ENCODE assay signal across 19 mouse cellular contexts in the genomic region with DNA sequence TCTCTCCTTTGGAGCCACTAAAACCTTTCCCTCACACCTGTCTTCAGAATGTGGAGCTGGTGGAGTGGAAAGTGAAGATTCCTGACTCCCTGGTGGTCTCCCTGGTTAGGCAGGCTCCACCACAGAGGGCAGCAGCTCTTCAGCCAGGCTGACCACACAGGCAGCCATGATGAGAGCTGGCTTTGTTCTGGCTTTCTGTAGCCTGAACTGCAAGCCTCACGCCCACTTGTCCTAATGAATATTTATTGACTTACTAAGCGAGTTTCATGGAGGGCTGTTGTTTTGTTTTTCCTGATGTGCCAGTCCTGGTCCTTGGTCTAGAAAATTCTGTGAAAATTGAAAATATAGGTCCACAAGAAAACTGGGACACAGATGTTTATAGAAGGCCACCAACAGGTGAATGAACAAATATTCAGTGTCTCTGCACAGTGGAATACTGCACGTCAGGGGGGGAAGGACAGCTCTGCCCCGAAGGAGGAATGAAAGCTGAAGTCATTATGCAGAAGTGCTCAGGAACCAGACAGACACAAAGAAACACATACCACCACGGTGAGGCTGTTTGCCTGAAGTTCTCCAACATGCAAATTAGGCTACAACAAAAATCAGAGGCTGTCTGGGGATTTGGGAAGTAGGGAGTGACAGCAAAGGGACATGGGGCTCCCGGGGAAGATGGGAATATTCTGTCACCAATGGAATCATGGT. TPM values are rescaled to one million over a fixed set of nuclear protein-coding genes. Genes with fewer than 3 reads are reported as not detected.
DNase-seq lines count a peak whose midpoint lies in the region; ATAC-seq lines count a peak whose summit lies in the region.
"Had no signal": no experiment of that assay in that cellular context is flagged by ENCODE, and none has a peak within 500 bp of the region (broad histone marks: within the 10 kb centered on the region; RNA-seq: fewer than 3 reads in every experiment).

No protein-coding gene starts in this region.

- peak; percentile 41 for DNase-seq in intestine, embryonic 14.5 days (ENCODE audit: low spot score)
- peak; percentile 74 for DNase-seq in embryo, embryonic 11 days
- DNase-seq in retina, postnatal 1 day, result peak; percentile 82
- DNase-seq in right cerebral cortex, postnatal 25 days, result no peak
- DNase-seq: adrenal gland, postnatal 36 days; cerebellum, postnatal 36 days; gastrocnemius, adult 2 months; heart, adult 18-20 months; kidney, postnatal 36 days; liver; lung, embryonic 14.5 days; spleen, adult 18-20 months; thymus, postnatal 4 days had no signal

- 38% methylated on average over 6 of the region's 6 CpGs for WGBS in intestine, embryonic 14.5 days
- 41% methylated on average over 6 of the region's 6 CpGs for WGBS in intestine, embryonic 15.5 days
- WGBS in limb, embryonic 12.5 days, result 32% methylated on average over 6 of the region's 6 CpGs
- 31% methylated on average over 6 of the region's 6 CpGs for whole genome bisulfite sequencing in kidney, embryonic 15.5 days

- no peak for ATAC-seq in intestine, embryonic 14.5 days (replicated peaks; ENCODE audit: low FRiP score, low TSS enrichment, low read depth)
- ATAC-seq in intestine, embryonic 15.5 days, result no peak
- no peak for ATAC-seq in limb, embryonic 12.5 days (ENCODE audit: insufficient number of reproducible peaks, insufficient read depth, low FRiP score, low TSS enrichment, low read depth)
- no peak for ATAC-seq in kidney, embryonic 15.5 days (replicated peaks; ENCODE audit: low FRiP score)
- ATAC-seq: intestine, postnatal 0 days had no signal

- H3K4me2 ChIP-seq in intestine, embryonic 14.5 days (ENCODE audit: low read length), result no peak overlapping the region
- H3K4me2 ChIP-seq in intestine, embryonic 15.5 days (replicated peaks), result no peak overlapping the region
- H3K4me2 ChIP-seq in limb, embryonic 12.5 days, result no peak overlapping the region
- H3K4me2 ChIP-seq in kidney, embryonic 15.5 days, result no peak overlapping the region
- H3K4me2 ChIP-seq: lung, embryonic 14.5 days had no signal

- H3K27me3 ChIP-seq in intestine, embryonic 14.5 days (replicated peaks; ENCODE audit: control insufficient read depth, insufficient read depth, low read length), result no peaks in the 10 kb centered on the region
- H3K27me3 ChIP-seq in intestine, embryonic 15.5 days (replicated peaks), result no peaks in the 10 kb centered on the region
- H3K27me3 ChIP-seq in limb, embryonic 12.5 days, result no peaks in the 10 kb centered on the region
- H3K27me3 ChIP-seq in kidney, embryonic 15.5 days, result no peaks in the 10 kb centered on the region

- H3K9me3 ChIP-seq in intestine, embryonic 14.5 days (ENCODE audit: control insufficient read depth, low read length), result no peaks in the 10 kb centered on the region
- H3K9me3 ChIP-seq in intestine, embryonic 15.5 days, result no peaks in the 10 kb centered on the region
- H3K9me3 ChIP-seq in limb, embryonic 12.5 days, result peaks cover 4% of the 10 kb centered on the region; the same call in 1 of the 2 replicates
- H3K9me3 ChIP-seq in kidney, embryonic 15.5 days (replicated peaks), result no peaks in the 10 kb centered on the region

- no peaks in the 10 kb centered on the region for H3K4me1 ChIP-seq in intestine, embryonic 14.5 days (replicated peaks; ENCODE audit: control insufficient read depth, insufficient read depth, low read length)
- no peaks in the 10 kb centered on the region for H3K4me1 ChIP-seq in intestine, embryonic 15.5 days (replicated peaks)
- H3K4me1 ChIP-seq in limb, embryonic 12.5 days (replicated peaks), result peaks cover 6% of the 10 kb centered on the region
- H3K4me1 ChIP-seq in kidney, embryonic 15.5 days, result no peaks in the 10 kb centered on the region

- no peak overlapping the region for H3K27ac ChIP-seq in intestine, embryonic 14.5 days (ENCODE audit: low read depth)
- H3K27ac ChIP-seq in intestine, embryonic 15.5 days, result no peak overlapping the region
- H3K27ac ChIP-seq in limb, embryonic 12.5 days, result peak overlapping the region; percentile 18; the same call in 1 of the 2 replicates
- no peak overlapping the region for H3K27ac ChIP-seq in kidney, embryonic 15.5 days
- H3K27ac ChIP-seq: gastrocnemius, adult 2 months had no signal

- H3K9ac ChIP-seq in intestine, embryonic 14.5 days (ENCODE audit: low read length), result no peak overlapping the region
- no peak overlapping the region for H3K9ac ChIP-seq in intestine, embryonic 15.5 days
- no peak overlapping the region for H3K9ac ChIP-seq in limb, embryonic 12.5 days (replicated peaks)
- H3K9ac ChIP-seq in kidney, embryonic 15.5 days, result no peak overlapping the region
- H3K9ac ChIP-seq: lung, embryonic 14.5 days had no signal

- no peak overlapping the region for H3K4me3 ChIP-seq in intestine, embryonic 14.5 days (ENCODE audit: low read depth, low read length)
- no peak overlapping the region for H3K4me3 ChIP-seq in intestine, embryonic 15.5 days (replicated peaks)
- H3K4me3 ChIP-seq in limb, embryonic 12.5 days (replicated peaks), result no peak overlapping the region
- no peak overlapping the region for H3K4me3 ChIP-seq in kidney, embryonic 15.5 days (replicated peaks)
- H3K4me3 ChIP-seq: gastrocnemius, adult 2 months had no signal

- H3K36me3 ChIP-seq in intestine, embryonic 14.5 days (ENCODE audit: control insufficient read depth, insufficient read depth, low read length), result no peaks in the 10 kb centered on the region
- no peaks in the 10 kb centered on the region for H3K36me3 ChIP-seq in intestine, embryonic 15.5 days
- H3K36me3 ChIP-seq in limb, embryonic 12.5 days, result no peaks in the 10 kb centered on the region
- H3K36me3 ChIP-seq in kidney, embryonic 15.5 days, result no peaks in the 10 kb centered on the region

RNA-seq across cellular contexts. Expression of gene Gm11444, which starts 8.0 kb away (rescaled TPM):
- not detected in 2 replicates for polyA plus RNA-seq in intestine, embryonic 14.5 days (2014; fragmentation: Nextera tagmentation; extraction: Ambion mirVana)
- polyA plus RNA-seq in intestine, embryonic 15.5 days (2015; fragmentation: Nextera tagmentation; extraction: Ambion mirVana), result not detected in 2 replicates
- not detected in 2 replicates for polyA plus RNA-seq in limb, embryonic 12.5 days (2016; fragmentation: Nextera tagmentation; extraction: Ambion mirVana)
- polyA plus RNA-seq in kidney, embryonic 15.5 days (2015; fragmentation: Nextera tagmentation; extraction: Ambion mirVana), result not detected in 2 replicates
- polyA plus RNA-seq: heart, postnatal 0 days; intestine, postnatal 0 days; lung, embryonic 14.5 days; stomach, embryonic 16.5 days had no signal

RNA-seq across cellular contexts. Expression of gene Tbx2, which starts 25.8 kb away (rescaled TPM):
- polyA plus RNA-seq in intestine, embryonic 14.5 days (2014; fragmentation: Nextera tagmentation; extraction: Ambion mirVana), result 7.2 and 7.7 TPM in 2 replicates
- 4.9 and 5.6 TPM in 2 replicates for polyA plus RNA-seq in intestine, embryonic 15.5 days (2015; fragmentation: Nextera tagmentation; extraction: Ambion mirVana)
- polyA plus RNA-seq in limb, embryonic 12.5 days (2016; fragmentation: Nextera tagmentation; extraction: Ambion mirVana), result 7.9 and 10.0 TPM in 2 replicates
- 11.2 and 11.4 TPM in 2 replicates for polyA plus RNA-seq in kidney, embryonic 15.5 days (2015; fragmentation: Nextera tagmentation; extraction: Ambion mirVana)

RNA-seq across cellular contexts. Expression of gene Tbx4, which starts 28.1 kb away (rescaled TPM):
- polyA plus RNA-seq in intestine, embryonic 14.5 days (2014; fragmentation: Nextera tagmentation; extraction: Ambion mirVana), result not detected in 2 replicates
- polyA plus RNA-seq in intestine, embryonic 15.5 days (2015; fragmentation: Nextera tagmentation; extraction: Ambion mirVana), result 0.16 TPM in 1 of 2 replicates, not detected in the other
- polyA plus RNA-seq in limb, embryonic 12.5 days (2016; fragmentation: Nextera tagmentation; extraction: Ambion mirVana), result 39.2 and 44.0 TPM in 2 replicates
- 0.36 and 0.56 TPM in 2 replicates for polyA plus RNA-seq in kidney, embryonic 15.5 days (2015; fragmentation: Nextera tagmentation; extraction: Ambion mirVana)
- polyA plus RNA-seq: intestine, postnatal 0 days had no signal

Comparison
In these comparisons a context has a peak if more than half of its experiments do, and no peak if none do; other contexts are left out.
1. RNA of gene Tbx4, which starts 28.1 kb away (polyA plus RNA-seq): 39.2 to 44.0 TPM in limb, embryonic 12.5 days; 0.36 to 0.56 TPM in kidney, embryonic 15.5 days, 0.16 TPM in intestine, embryonic 15.5 days and not detected in intestine, embryonic 14.5 days; every median in the first group is over 10 times any median in the second.